26 mouse cellular contexts compared by ENCODE assay signal in the genomic region with DNA sequence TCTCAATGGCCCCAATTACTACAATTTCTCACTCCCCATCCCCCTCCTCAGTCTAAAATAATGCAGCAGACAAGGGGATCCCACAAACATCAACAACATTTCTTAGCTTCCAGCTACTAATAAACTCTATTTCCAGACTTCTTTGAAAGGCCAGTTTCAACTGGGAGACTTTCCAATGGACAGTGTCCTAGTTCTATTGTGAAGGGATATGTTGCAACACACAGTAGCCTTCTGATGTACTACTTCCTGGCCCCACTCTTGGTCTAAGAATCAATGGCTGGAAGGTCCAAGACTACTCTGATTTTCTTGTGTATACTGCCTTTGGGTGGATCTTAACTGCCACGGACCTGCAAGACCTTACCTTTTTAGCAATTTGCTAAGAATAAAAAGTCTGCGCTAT. TPM values are rescaled to one million over a fixed set of nuclear protein-coding genes. Genes with fewer than 3 reads are reported as not detected.
A peak's percentile ranks its signal among the peaks of the same experiment; 100 is the strongest.
DNase-seq lines count a peak whose midpoint lies in the region; TF ChIP-seq lines count a peak whose summit lies in the region.
"Had no signal": no experiment of that assay in that cellular context is flagged by ENCODE, and none has a peak within 500 bp of the region (broad histone marks: within the 10 kb centered on the region; RNA-seq: fewer than 3 reads in every experiment).

No protein-coding gene starts in this region.

- no peak overlapping the region for H3K4me3 ChIP-seq in kidney, adult 2 months (ENCODE audit: insufficient read depth, low read depth, low read length)
- no peak overlapping the region for H3K4me3 ChIP-seq in bone marrow macrophage, adult 2 months (ENCODE audit: insufficient read depth, low read length)
- H3K4me3 ChIP-seq: embryonic facial prominence, embryonic 12.5 days; embryonic facial prominence, embryonic 15.5 days; forebrain, embryonic 12.5 days; forebrain, embryonic 15.5 days; heart, adult 2 months; heart, embryonic 10.5 days; heart, embryonic 13.5 days; hindbrain, embryonic 12.5 days; hindbrain, embryonic 15.5 days had no signal

- no peak overlapping the region for H3K27ac ChIP-seq in kidney, adult 2 months (ENCODE audit: insufficient read depth, low read depth, low read length)
- 0 out of 2 replicates have a peak overlapping the region, but pooled peaks have one; percentile 15 for H3K27ac ChIP-seq in bone marrow macrophage, adult 2 months (ENCODE audit: insufficient read depth, low read depth, low read length)
- H3K27ac ChIP-seq: embryonic facial prominence, embryonic 12.5 days; embryonic facial prominence, embryonic 15.5 days; forebrain, embryonic 12.5 days; forebrain, embryonic 15.5 days; heart, adult 2 months; heart, embryonic 10.5 days; heart, embryonic 13.5 days; hindbrain, embryonic 12.5 days; hindbrain, embryonic 15.5 days had no signal

- 94% methylated on average over 2 of the region's 2 CpGs for WGBS in kidney, adult 2 months

- TF ChIP-seq POLR2A in kidney, adult 2 months (IDR thresholded peaks at IDR 0.05; ENCODE audit: low read depth, low read length), result no peak
- no peak for TF ChIP-seq POLR2A in bone marrow macrophage, adult 2 months (IDR thresholded peaks at IDR 0.05; ENCODE audit: borderline replicate concordance, low read depth, low read length)

- TF ChIP-seq CTCF in kidney, adult 2 months (conservative IDR thresholded peaks at IDR 0.05; ENCODE audit: insufficient read depth, insufficient read length, low read depth, low read length), result no peak
- TF ChIP-seq CTCF in bone marrow macrophage, adult 2 months (IDR thresholded peaks at IDR 0.05; ENCODE audit: low read depth, low read length), result no peak

- DNase-seq in kidney, adult 2 months, result peak; percentile 53
- no peak for DNase-seq in kidney, postnatal 14 days
- DNase-seq in Muller cell, postnatal 12 days (ENCODE audit: inconsistent ontology term), result peak; percentile 7
- DNase-seq in urinary bladder, adult 2 months (ENCODE audit: low spot score), result no peak
- DNase-seq in gastrocnemius, adult 8-10 months (ENCODE audit: low spot score in 2 of 2), result no peak
- DNase-seq: adrenal gland, postnatal 10 days; adrenal gland, postnatal 36 days; B cell, adult 2 months; cerebellum, adult 11 months; cerebellum, adult 2 months; cerebellum, adult 9-11 months; cerebellum, postnatal 25 days; gastrocnemius, postnatal 10 days; heart, adult 2 months had no signal

- H3K4me1 ChIP-seq in kidney, adult 2 months (ENCODE audit: control insufficient read depth, insufficient read depth, low read length), result no peaks in the 10 kb centered on the region
- peaks cover 29% of the 10 kb centered on the region for H3K4me1 ChIP-seq in bone marrow macrophage, adult 2 months (ENCODE audit: control insufficient read depth, insufficient read depth, low read length)
- H3K4me1 ChIP-seq: embryonic facial prominence, embryonic 12.5 days; embryonic facial prominence, embryonic 15.5 days; forebrain, embryonic 12.5 days; forebrain, embryonic 15.5 days; heart, embryonic 10.5 days; heart, embryonic 13.5 days; hindbrain, embryonic 12.5 days; hindbrain, embryonic 15.5 days had no signal

- H3K27me3 ChIP-seq in kidney, adult 2 months (replicated peaks; ENCODE audit: control insufficient read depth, insufficient read depth, low read length), result no peaks in the 10 kb centered on the region
- H3K27me3 ChIP-seq: CH12.LX; embryonic facial prominence, embryonic 12.5 days; embryonic facial prominence, embryonic 15.5 days; forebrain, embryonic 12.5 days; forebrain, embryonic 15.5 days; heart, embryonic 13.5 days; hindbrain, embryonic 12.5 days; hindbrain, embryonic 15.5 days had no signal

- H3K36me3 ChIP-seq in kidney, adult 2 months (ENCODE audit: control insufficient read depth, insufficient read depth, low read length), result peaks cover 21% of the 10 kb centered on the region

RNA-seq across cellular contexts. Expression of a gene that starts 12.3 kb away (rescaled TPM):
- polyA plus RNA-seq in kidney, adult 2 months (2012; rRNA removed), result 5.6 and 6.9 TPM in 2 replicates
- 6.0 and 6.8 TPM in 2 replicates for polyA plus RNA-seq in bone marrow macrophage, adult 2 months (2012; ENCODE audit: insufficient read depth, insufficient read length, missing spikeins)
- 1.6 and 2.4 TPM in 2 replicates for polyA plus RNA-seq in urinary bladder, adult 2 months (2012; rRNA removed)
- not detected for total RNA-seq in gastrocnemius, adult 8-10 months (2022)
- total RNA-seq: heart, adult 2 months; heart, postnatal 25 days; hematopoietic stem cell, adult 5-6 weeks had no signal

Comparison
In these comparisons a context has a peak if more than half of its experiments do, and no peak if none do; other contexts are left out.
1. DNase-seq: peak in kidney, adult 2 months (single experiment) and Muller cell, postnatal 12 days (single experiment); none in kidney, postnatal 14 days (single experiment), urinary bladder, adult 2 months (single experiment) and gastrocnemius, adult 8-10 months (0 of 2).